Mouse (Mus musculus) kidney, adult 2 months (tissue): ENCODE measurements around the gene Saxo1. TPM values are rescaled to one million over a fixed set of nuclear protein-coding genes. Genes with fewer than 3 reads are reported as not detected.

Source experiments
- DNase-seq: peaks from one replicate; pipeline ENCODE4 v3.0.0; 2021
- H3K27ac ChIP-seq: fragments of 200-500 bp; 2 replicates; pipeline ENCODE4 v1.5.1; 2012; ENCODE audit warnings: low read depth, low read length, control low read depth, inconsistent platforms; ENCODE audit not compliant: insufficient read depth
- H3K27me3 ChIP-seq: fragments of 200-500 bp; replicated peaks from 2 replicates; pipeline ENCODE4 v1.6.1; 2012; ENCODE audit warnings: mild to moderate bottlenecking, moderate library complexity, low read length, inconsistent platforms; ENCODE audit not compliant: control insufficient read depth, insufficient read depth
- H3K36me3 ChIP-seq: fragments of 200-500 bp; 2 replicates; pipeline ENCODE4 v1.6.1; 2012; ENCODE audit warnings: mild to moderate bottlenecking, moderate library complexity, low read length, inconsistent platforms; ENCODE audit not compliant: control insufficient read depth, insufficient read depth
- H3K4me1 ChIP-seq: fragments of 200-500 bp; 2 replicates; pipeline ENCODE4 v1.6.1; 2011; ENCODE audit warnings: low read length; ENCODE audit not compliant: control insufficient read depth, insufficient read depth
- H3K4me3 ChIP-seq: fragments of 200-500 bp; 2 replicates; pipeline ENCODE4 v1.5.1; 2011; ENCODE audit warnings: mild to moderate bottlenecking, low read depth, low read length, control low read depth; ENCODE audit not compliant: insufficient read depth
- CTCF ChIP-seq: fragments of 200-500 bp; conservative IDR thresholded peaks from 2 replicates; pipeline ENCODE4 v1.5.1; 2011; ENCODE audit warnings: low read depth, mild to moderate bottlenecking, control low read depth, low read length, moderate library complexity, mixed read lengths; ENCODE audit not compliant: insufficient read depth, insufficient read length
- POLR2A ChIP-seq: fragments of 200-500 bp; IDR thresholded peaks from one replicate; pipeline ENCODE4 v1.6.1; 2011; ENCODE audit warnings: low read depth, low read length, control low read depth
- WGBS: fragments of 180-500 bp; shearing (Covaris S2); methylation state at CpG from one replicate; pipeline ENCODE4 v1.1.7; 2018; 5-methylcytosine and 5-hydroxymethylcytosine counted together
- polyA plus RNA-seq: library from polyadenylated mRNA; depleted of rRNA; stranded (reverse); fragments of >200 nt; gene quantifications from 2 replicates; pipeline ENCODE4 v1.2.3, GENCODE M21; 2012

The Saxo1 gene
- polyA plus RNA-seq, 1 experiment: 0.05 TPM

DNA sequence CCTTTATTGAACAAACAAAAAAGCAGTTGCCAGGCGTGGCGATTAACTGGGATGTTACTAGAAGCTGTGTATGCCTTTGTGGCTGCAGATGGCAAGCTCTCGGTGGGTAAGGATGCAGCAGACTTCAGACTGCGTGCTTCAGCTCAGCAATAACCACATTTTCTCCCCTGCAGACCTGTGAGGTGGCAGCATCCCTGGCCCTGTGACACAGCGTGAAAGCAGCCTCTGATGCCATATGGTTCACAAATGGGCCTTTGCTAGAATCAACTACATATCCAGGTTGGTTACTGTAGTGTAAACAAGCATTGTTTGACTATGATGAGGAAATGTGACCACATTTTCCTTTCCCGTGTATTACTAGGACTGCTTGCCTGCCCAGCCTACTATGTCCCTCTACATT, 29.0 kb downstream of the Saxo1 start:
- Histone ChIP-seq H3K4me3 (no peak overlapping the region), H3K4me1 (peaks cover 4% of the 10 kb centered on the region; the same call in 1 of the 2 replicates), H3K27ac (no peak overlapping the region), H3K27me3 (no peaks in the 10 kb centered on the region), H3K36me3 (no peaks in the 10 kb centered on the region)
- no peak for DNase-seq
- WGBS: 88% methylated on average over 6 of the region's 6 CpGs
- TF ChIP-seq POLR2A (no peak), CTCF (no peak)

DNA sequence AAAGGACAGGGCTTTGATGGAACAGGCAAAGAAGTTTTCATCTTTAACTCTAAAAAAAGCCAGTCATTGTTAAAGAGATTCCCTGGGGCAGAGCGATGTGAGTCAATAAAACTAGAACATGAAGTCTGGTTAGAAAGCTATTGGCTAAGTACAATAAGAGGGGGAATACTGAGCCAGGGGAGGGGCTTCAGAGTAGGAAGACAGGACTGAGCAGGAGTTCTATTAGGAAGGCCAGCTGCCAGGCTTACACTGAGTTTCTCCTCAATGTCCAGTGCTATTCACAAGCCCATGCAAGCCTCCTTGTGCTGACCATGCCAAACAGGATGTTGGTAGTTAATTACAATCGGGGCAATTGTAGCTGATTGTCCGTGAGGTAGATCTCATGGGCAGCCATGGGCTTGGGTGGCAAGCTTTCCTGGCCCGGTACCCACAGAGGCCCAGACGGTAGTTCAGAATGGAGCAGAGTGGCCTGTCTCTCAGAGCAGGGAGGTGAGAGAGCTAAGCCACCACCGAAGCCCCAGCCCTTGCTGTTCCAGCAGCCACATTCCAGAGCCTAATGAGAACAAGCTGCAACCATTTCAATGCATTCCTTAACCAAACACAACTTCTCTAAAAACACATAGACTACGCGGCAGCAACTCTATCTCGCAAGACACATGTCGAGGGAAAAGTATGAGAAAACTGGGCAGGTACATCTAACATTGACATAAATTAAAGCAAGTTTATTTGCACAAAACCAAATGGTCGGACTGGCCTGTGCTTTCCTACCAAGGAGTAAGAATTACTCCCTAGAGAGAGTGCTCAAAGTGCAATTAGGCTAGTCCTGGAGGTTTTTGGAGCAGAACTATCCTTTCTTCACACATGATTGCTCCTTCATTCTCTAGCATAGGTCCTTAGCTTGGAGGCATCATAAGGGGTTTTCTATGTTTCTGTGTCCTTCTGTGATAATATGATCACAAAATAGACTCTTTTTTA, 30.7 kb downstream of the Saxo1 start:
- 37% methylated on average over 11 of the region's 11 CpGs for WGBS
- no peak overlapping the region for H3K4me3 ChIP-seq
- DNase-seq: peak; percentile 44
- no peaks in the 10 kb centered on the region for H3K27me3 ChIP-seq
- H3K4me1 ChIP-seq: peaks cover 4% of the 10 kb centered on the region; the same call in 1 of the 2 replicates
- H3K36me3 ChIP-seq: no peaks in the 10 kb centered on the region
- TF ChIP-seq CTCF (no peak), POLR2A (no peak)
- no peak overlapping the region for H3K27ac ChIP-seq

DNA sequence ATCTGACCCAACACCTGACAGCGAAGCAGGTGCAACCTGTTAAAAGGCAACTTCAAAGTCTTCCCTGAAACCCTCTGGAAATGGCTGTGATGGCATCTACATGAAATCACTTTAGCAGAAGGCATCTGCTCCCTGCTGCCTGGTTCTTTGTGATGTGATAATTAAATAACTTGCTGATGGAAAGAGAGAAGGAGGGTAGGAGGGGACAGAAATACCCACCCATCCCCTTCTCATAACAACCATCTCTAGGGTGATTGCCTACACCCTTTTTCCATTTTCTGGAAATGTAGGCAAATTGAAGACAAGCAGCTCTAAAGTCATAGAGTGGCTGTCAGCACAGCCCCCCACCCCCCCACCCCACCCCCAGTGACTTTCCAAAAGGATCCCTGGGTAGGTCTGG, 33.6 kb downstream of the Saxo1 start:
- Histone ChIP-seq H3K4me3 (no peak overlapping the region), H3K27me3 (0 out of 2 replicates have a peak, but pooled peaks cover 1% of the 10 kb centered on the region), H3K4me1 (peaks cover 4% of the 10 kb centered on the region; the same call in 1 of the 2 replicates), H3K27ac (no peak overlapping the region), H3K36me3 (no peaks in the 10 kb centered on the region)
- no peak for DNase-seq
- TF ChIP-seq POLR2A: no peak
- TF ChIP-seq CTCF: no peak
- WGBS: 100% methylated on average over 1 of the region's 1 CpGs

DNA sequence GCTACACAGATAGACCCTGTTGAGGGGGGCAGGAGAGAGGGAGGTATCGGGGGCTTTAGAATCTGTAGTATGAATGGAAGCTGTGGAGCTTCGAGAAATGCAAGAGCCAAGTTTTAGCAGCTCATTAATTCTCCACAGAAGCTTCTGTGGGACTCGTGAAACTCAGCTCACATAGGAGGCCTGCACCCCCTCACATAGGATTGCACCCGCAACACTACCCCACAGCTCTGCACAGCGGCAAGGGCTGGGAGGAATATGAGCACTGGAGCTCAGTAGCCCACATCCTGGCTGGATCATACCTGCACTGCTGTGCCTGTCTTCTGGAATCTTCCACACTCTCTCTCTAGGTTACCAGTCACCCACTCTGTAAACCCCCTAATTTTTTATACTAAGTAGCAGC, 34.4 kb downstream of the Saxo1 start:
- DNase-seq: no peak
- Histone ChIP-seq H3K27ac (no peak overlapping the region), H3K27me3 (0 out of 2 replicates have a peak, but pooled peaks cover 1% of the 10 kb centered on the region), H3K4me3 (no peak overlapping the region), H3K36me3 (no peaks in the 10 kb centered on the region), H3K4me1 (peaks cover 4% of the 10 kb centered on the region; the same call in 1 of the 2 replicates)
- TF ChIP-seq CTCF (no peak), POLR2A (no peak)
- 73% methylated on average over 5 of the region's 5 CpGs for WGBS

DNA sequence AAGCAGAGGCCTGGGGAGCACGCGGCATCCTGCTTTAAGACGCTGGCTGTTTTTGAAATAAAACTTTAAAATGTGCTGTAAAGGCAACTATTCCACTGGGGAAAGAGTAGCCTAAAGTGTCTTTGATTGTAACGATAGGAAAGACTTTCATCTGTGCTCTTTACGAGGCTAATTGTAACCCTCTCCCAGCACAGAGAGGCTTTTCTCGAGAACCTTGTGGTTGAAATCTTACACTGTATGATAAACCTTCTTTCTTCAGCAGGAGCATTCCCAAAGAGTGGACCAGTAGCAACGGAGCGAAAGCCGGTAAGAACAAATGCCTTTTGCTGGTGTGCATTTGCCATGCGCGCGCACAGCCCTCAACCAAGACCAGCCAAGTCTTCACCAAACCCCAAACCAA, 37.4 kb downstream of the Saxo1 start:
- 80% methylated on average over 12 of the region's 12 CpGs for WGBS

DNA sequence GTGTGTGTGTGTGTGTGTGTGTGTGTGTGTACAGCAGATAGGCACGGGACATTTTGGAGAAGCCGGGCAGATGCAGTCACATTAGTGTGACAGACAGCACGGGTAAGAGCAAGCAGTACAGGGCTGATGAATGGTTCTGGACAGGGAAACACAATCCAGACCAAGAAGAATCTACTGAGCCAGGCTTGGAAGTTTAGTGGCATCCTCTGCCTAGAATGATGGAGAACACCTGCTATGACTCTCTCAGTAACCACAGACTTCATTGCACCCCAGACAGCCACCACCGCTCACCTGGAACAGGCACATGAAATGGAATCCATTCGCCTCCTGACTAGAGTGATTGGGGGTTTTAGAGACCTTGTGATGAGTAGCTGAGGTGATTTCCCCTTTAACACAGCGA, 38.2 kb downstream of the Saxo1 start:
- no peak overlapping the region for H3K27ac ChIP-seq
- WGBS: 40% methylated on average over 6 of the region's 6 CpGs
- TF ChIP-seq CTCF: no peak
- no peak for TF ChIP-seq POLR2A
- DNase-seq: no peak
- H3K27me3 ChIP-seq: 0 out of 2 replicates have a peak, but pooled peaks cover 1% of the 10 kb centered on the region
- H3K36me3 ChIP-seq: no peaks in the 10 kb centered on the region
- no peak overlapping the region for H3K4me3 ChIP-seq
- no peaks in the 10 kb centered on the region for H3K4me1 ChIP-seq

More for the DNA sequence above, 37.4 kb downstream of the Saxo1 start:
- TF ChIP-seq POLR2A (no peak), CTCF (no peak)
- no peak overlapping the region for H3K4me3 ChIP-seq
- no peaks in the 10 kb centered on the region for H3K36me3 ChIP-seq
- no peaks in the 10 kb centered on the region for H3K4me1 ChIP-seq
- no peak for DNase-seq
- 0 out of 2 replicates have a peak, but pooled peaks cover 1% of the 10 kb centered on the region for H3K27me3 ChIP-seq
- no peak overlapping the region for H3K27ac ChIP-seq

DNA sequence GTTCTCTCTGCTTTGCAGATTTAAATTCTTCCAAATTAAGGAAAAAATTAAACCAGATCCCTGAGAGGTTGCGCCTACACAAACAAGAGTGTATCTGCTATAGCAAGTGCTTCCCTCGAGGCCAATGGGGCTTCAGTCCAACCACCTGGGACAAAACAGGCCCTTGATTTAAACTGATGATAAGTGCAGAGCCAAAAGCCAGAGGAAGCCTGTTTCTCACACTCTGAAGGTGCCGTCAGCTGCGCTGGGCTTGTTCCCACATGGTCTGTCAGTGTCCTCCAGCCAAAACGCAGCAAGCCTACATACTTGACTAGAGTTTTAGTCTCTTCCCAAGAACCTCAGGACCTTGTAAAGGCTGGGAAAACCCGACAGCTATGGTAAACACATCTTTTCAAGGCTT, 53.5 kb downstream of the Saxo1 start:
- TF ChIP-seq POLR2A (no peak), CTCF (no peak)
- H3K4me3 ChIP-seq: no peak overlapping the region
- DNase-seq: no peak
- H3K27me3 ChIP-seq: no peaks in the 10 kb centered on the region
- H3K4me1 ChIP-seq: no peaks in the 10 kb centered on the region
- no peaks in the 10 kb centered on the region for H3K36me3 ChIP-seq
- H3K27ac ChIP-seq: no peak overlapping the region
- 84% methylated on average over 6 of the region's 6 CpGs for WGBS
